Mouse (Mus musculus): ENCODE measurements around the gene Nek6.

Gene Nek6

GRCm38 (mm10) chr2:38539677-38540076 is 28.2 kb downstream of the Nek6 start:
- DNase-seq (ENCODE audit: low spot score), result no peak

GRCm38 (mm10) chr2:38540666-38541065 is 29.2 kb downstream of the Nek6 start:
- no peak for DNase-seq (ENCODE audit: low spot score)

- DNase-seq (ENCODE audit: low spot score), result no peak
Observed at GRCm38 (mm10) chr2:38541101-38541500, 29.7 kb downstream of the Nek6 start.

- no peak for DNase-seq (ENCODE audit: low spot score)
Observed at GRCm38 (mm10) chr2:38541570-38541969, 30.1 kb downstream of the Nek6 start.

- DNase-seq (ENCODE audit: low spot score), result no peak
Observed at GRCm38 (mm10) chr2:38542366-38542765, 30.9 kb downstream of the Nek6 start.

- no peak for DNase-seq (ENCODE audit: low spot score)
Observed at GRCm38 (mm10) chr2:38543158-38543557, 31.7 kb downstream of the Nek6 start.

GRCm38 (mm10) chr2:38544341-38544740 is 32.9 kb downstream of the Nek6 start:
- no peak for DNase-seq (ENCODE audit: low spot score)

- DNase-seq (ENCODE audit: low spot score), result no peak
Observed at GRCm38 (mm10) chr2:38544982-38545381, 33.5 kb downstream of the Nek6 start.

- DNase-seq (ENCODE audit: low spot score), result no peak
Observed at GRCm38 (mm10) chr2:38545706-38546105, 34.3 kb downstream of the Nek6 start.

GRCm38 (mm10) chr2:38546222-38546621 is 34.8 kb downstream of the Nek6 start:
- DNase-seq (ENCODE audit: low spot score), result peak; percentile 57

- DNase-seq (ENCODE audit: low spot score), result no peak
Observed at GRCm38 (mm10) chr2:38546748-38547147, 35.3 kb downstream of the Nek6 start.

- no peak for DNase-seq (ENCODE audit: low spot score)
Observed at GRCm38 (mm10) chr2:38547793-38548517, 36.5 kb downstream of the Nek6 start.

- no peak for DNase-seq (ENCODE audit: low spot score)
Observed at GRCm38 (mm10) chr2:38552004-38552443, 40.6 kb downstream of the Nek6 start.

- DNase-seq (ENCODE audit: low spot score), result no peak
Observed at GRCm38 (mm10) chr2:38554226-38554995, 43.0 kb downstream of the Nek6 start.

GRCm38 (mm10) chr2:38555659-38556058 is 44.2 kb downstream of the Nek6 start:
- no peak for DNase-seq (ENCODE audit: low spot score)

GRCm38 (mm10) chr2:38556721-38557120 is 45.3 kb downstream of the Nek6 start:
- no peak for DNase-seq (ENCODE audit: low spot score)

GRCm38 (mm10) chr2:38560296-38561227 is 49.1 kb downstream of the Nek6 start:
- no peak for DNase-seq (ENCODE audit: low spot score)

GRCm38 (mm10) chr2:38562596-38562995 is 51.2 kb downstream of the Nek6 start:
- no peak for DNase-seq (ENCODE audit: low spot score)

GRCm38 (mm10) chr2:38571971-38572601 is 60.6 kb downstream of the Nek6 start:
- no peak for DNase-seq (ENCODE audit: low spot score)

GRCm38 (mm10) chr2:38574697-38575096 is 63.3 kb downstream of the Nek6 start:
- DNase-seq (ENCODE audit: low spot score), result no peak

GRCm38 (mm10) chr2:38578602-38579521 is 67.4 kb downstream of the Nek6 start:
- DNase-seq (ENCODE audit: low spot score), result no peak
